Mouse (Mus musculus): ENCODE results near the gene Hcn2.
"Not testable (repeated sequence)": the region's sequence is repeated elsewhere in the genome, so short reads cannot be mapped to it uniquely, and the experiment has no call there.

Gene Hcn2

DNA sequence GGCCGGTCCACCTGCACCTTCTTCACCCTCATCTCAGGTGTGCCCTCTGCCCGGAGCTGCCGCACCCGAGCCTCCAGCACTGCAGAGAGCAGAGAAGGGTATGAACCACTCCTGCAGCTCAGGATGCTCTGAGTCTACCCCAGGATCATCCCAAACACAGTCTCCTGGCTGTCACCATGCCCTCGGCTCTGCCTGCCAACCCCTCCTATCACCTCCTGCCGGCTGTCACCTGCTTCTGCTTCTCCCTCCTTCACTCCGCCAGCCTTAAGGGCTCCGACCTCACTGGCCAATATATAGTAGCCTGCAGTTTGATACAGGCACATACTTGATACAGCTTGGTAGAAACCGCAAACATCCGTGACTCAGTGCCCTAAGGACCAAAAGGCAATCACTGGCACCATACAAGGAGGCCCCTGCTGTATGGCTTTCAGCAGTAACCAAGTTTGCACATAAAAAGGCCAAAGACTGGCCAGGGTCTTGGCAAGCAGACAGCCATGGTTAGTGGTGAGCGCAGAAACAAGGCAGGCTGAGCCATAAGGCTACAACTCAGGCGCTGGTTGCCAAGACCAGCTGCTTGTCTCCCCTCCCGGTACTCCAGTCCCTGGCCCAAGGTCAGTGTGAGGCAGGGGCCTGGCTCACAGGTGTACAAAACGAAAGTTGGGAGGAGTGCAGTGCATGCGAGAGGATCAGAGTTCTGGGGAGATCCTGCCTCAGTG is 27.4 kb downstream of the Hcn2 start:
- DNase-seq (ENCODE audit: low spot score in 2 of 2): no peak

DNA sequence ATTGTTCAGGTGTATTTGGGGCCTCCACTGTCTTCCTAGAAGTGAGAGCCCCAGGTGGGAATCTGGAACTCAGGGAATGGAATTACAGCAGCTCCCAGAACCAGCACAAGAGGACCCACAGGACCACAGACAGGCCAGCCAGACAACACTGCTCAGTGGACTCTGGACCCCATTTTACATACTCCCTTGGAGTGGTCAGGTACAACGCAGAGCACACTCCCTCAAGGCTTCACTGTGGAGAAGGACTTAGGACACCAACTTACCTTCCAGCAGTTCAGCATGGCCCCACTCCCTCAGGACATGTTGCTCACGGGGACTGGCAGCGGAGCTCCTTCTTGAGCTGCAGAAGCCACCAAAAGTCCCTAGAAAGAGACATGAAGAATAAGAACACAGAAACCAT is 29.0 kb downstream of the Hcn2 start:
- no peak for DNase-seq (ENCODE audit: low spot score in 2 of 2)

DNA sequence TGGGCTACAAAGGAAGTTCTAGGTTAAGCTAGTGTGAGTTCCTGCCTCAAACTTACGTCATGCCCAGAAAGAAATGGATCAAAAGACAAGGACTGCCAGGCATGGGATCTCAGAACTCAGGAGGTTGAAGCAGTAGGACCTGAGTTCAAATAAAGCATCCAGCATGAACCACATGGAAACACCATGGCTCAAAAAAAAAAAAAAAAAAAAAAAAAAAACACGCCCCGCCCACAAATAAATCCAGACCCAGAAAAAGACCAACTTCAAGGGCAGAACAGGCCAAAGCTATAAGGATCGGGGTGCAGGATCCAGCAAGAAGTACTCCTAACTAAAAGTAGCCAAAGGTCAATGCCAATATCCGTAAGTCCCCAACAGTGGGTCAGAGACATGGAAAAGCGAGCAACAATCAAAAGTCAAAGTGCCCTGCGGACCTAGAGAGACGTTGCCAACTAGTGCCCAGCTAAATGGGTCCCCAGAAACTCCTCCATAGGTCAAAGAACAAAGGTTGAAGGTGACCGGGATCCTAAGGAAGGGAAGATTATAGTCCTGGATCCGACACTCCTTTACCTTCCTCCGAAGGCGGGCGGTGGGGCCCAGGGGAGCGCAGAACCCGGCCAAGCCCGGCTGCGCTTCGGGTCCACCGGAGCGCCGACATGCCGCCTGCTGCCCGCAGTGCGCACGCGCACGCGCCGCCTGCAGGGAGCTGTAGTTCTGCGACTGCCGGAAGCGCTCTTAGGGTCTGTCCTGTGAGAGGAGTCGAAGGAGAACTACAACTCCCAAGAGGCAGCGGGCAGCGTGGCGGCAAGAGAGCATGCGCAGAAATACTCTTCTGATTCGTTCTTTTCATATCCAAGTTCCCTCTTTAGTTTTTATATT is 29.7 kb downstream of the Hcn2 start, which contains the start of gene Polrmt:
Gene Polrmt, minus strand, starts transcription at position 684 of the 876 bp plus-strand sequence.
- peak; percentile 94 for DNase-seq (ENCODE audit: low spot score in 2 of 2)

DNA sequence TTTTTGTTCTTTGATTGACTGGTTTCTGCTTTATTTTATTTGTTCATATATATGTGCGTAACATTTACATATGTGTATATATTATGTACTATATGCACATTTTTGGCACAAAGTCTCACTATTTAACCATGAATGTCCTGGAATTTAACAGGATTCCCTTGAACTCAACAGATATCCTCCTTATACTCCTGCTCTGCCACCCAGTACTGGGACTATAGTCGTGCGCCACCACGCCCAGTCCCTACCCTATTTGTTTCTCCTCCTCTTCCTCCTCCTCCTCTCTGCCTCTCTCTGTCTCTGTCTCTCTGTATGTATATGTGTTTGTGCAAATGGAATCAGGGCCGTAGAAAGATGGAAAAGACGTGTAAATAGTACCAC is 30.3 kb downstream of the Hcn2 start:
- no peak for DNase-seq (ENCODE audit: low spot score in 2 of 2)

DNA sequence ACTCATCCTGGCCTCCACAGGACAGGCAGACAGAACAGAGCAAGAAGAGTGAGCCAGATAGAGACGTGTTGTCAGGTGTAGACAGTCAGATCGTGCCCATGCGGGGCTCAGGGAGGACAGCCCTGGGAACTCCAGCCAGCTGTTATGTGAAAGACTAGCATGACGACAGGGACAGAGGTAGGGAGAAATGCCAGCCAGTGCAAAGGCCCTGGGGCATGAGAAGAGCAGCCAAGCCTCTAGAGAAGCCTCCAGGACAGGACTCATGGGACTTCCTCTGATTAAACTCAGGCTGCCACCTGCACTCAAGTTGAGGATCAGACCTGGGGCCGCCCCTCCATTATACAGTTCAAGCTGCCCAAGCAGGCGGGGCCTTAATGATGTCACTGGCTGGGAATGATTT is 32.1 kb downstream of the Hcn2 start:
- DNase-seq (ENCODE audit: low spot score in 2 of 2): no peak

DNA sequence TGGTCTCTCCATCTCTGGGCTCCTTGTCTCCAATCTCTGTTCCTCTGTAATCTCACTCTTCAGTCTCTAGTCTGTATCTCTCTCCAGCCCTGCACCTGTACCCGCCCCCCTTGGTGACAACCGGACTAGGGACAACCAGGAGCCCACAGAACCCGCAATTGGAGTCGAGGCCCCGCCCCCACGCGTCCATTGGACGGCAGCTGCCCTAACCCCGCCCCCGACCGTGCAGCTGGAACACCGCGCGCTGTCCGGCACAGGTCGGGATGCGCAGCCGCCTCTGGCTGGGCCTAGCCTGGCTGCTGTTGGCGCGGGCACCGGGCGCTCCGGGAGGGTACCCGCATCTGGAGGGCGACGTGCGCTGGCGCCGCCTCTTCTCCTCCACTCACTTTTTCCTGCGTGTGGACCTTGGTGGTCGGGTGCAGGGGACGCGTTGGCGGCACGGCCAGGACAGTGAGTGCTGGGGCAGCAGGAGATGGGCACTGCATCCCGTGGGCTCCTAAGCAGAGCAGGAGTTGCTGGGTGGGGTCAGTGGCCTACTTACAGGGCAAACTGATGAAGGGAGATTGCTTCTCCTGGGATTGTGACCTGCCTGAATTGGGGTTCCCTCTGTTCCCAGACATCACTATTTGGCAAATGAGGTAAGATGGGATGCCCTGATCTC is 38.6 kb downstream of the Hcn2 start, which contains the start of gene Fgf22:
Gene Fgf22, plus strand, starts transcription at position 221 of the 661 bp plus-strand sequence.
- no peak for DNase-seq (ENCODE audit: low spot score in 2 of 2)

DNA sequence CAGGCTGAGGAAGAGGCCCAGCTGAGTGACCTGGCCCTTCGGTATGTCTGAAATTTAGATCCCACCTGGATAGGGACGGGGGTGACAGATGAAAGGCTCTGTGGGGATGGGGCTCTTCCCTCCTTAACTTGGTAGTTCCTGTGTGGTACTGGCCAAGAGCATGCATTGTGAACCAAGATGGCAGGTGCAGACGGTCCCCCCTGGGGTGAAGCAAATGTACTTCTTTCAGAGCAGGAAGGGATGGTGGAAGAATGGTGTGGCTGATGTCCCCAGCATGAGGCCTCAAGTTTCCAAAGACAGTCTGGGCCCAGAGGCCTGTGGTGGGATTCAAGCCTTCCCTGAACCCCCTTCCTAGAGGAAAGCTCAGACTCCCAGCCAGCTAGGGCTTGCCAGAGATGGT is 39.4 kb downstream of the Hcn2 start:
- DNase-seq (ENCODE audit: low spot score in 2 of 2): no peak

DNA sequence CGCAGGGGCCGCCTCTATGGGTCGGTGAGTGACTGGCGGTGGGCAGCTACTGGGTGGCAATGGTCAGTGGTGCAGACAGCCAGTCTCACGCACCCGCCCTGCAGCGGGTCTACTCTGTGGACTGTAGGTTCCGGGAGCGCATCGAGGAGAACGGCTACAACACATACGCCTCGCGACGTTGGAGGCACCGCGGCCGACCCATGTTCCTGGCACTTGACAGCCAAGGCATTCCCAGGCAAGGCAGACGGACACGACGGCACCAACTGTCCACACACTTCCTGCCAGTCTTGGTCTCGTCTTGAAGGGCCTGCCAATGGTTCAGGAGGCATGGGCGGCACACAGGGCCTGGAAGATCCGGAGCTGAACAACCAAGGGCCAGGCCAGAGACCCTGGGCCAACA is 40.2 kb downstream of the Hcn2 start:
- DNase-seq (ENCODE audit: low spot score in 2 of 2): no peak

DNA sequence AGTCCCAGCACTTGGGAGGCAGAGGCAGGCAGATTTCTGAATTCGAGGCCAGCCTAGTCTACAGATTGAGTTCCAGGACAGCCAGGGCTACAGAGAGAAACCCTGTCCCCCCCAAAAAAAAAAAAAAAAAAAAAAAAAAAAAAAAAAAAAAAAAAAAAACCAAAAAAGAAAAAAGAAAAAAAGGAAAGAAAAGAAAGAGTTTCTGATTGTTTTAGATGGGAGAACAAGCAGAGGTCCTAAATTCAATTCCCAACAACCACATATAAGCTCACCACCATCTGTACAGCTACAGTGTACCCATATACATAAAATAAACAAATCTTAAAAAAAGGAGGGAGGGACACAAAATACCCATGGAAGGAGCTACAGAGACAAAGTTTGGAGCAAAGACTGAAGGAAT is 43.2 kb downstream of the Hcn2 start:
- not testable (repeated sequence) for DNase-seq (ENCODE audit: low spot score in 2 of 2)

DNA sequence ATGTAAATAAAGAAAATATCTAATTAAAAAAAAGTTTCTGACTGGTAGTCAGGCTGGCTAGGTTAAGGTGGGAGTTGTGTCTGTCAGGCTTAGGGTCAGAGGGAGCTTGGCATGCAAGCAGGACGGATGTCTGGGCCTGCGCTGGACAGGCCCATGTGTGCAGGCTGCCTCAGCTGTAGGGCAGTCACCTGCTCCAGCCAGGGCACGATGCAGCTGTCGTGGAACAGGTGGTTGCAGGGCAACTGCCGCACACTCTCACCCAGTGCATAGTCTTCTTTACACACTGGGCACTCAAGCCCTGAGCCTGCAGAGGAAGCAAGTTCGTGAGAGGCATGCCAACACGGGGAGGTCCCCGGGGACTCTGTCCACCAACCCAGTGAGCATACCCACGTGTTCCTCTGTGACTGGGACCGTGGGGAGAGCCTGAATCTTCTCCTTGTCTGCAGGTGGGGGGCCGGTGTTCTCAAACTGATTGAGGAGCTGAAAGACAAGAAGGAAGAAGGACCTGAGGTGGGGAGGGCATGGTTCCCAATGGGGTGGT is 44.2 kb downstream of the Hcn2 start:
- DNase-seq (ENCODE audit: low spot score in 2 of 2): no peak

DNA sequence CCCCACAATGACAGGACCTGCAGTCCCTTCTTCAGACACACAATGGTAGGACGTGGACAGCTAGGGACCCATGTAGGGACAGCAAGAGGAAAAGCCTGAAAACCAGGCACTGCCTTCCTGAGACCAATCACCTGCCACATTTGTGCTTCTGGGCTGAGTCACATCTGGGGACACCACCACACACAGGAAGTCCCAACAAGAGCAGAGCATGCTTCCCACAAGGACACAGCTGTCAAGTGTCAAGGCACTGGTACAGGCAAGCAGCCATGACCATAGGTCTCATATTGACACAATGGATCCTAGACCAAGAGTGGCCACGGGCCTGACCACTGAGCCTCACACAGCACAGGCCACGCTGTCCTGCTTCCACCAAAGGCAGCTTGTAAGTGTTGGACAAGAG is 46.4 kb downstream of the Hcn2 start:
- no peak for DNase-seq (ENCODE audit: low spot score in 2 of 2)

DNA sequence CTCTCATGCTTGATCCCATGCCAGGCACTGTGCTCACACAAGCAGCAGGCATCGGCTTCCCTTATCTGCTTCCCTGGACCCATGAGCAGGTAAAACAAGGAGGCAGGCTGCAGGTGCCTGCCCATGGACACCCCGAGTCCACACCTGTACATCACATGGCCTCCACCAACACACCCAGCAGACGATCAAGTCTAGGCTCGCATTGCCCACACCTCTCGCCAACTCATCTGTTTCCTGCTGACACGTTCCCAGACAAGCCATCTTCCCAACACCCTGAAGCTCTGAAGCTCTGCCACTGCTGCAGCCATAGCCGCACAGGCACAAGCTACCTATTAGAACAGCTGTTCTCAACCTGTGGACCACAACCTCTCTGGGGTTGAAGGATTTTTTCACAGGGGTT is 47.8 kb downstream of the Hcn2 start:
- no peak for DNase-seq (ENCODE audit: low spot score in 2 of 2)

DNA sequence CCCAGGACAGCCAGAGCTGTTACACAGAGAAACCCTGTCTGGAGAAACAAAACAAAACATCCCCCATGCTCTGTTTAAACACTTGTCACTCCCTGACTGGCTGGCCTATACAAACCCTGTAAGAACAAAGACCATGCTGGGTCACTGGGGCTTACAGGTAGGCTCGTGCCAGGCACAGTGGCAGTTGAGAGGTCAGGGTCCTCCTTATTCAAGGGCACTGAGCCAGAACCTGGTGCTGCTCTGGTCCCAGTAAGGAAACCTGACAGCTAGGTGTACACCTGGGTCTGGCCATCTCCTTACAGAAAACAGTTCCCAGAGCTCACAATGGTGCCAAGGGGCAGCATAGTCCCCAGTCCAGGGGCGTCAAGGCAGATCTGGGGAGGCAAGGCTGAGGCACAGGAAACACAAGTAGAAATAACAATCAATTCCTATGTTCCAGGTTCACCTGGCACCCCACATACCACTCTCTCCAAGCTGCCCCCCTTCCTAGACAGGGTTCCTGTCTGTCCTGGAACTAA is 48.9 kb downstream of the Hcn2 start:
- no peak for DNase-seq (ENCODE audit: low spot score in 2 of 2)

DNA sequence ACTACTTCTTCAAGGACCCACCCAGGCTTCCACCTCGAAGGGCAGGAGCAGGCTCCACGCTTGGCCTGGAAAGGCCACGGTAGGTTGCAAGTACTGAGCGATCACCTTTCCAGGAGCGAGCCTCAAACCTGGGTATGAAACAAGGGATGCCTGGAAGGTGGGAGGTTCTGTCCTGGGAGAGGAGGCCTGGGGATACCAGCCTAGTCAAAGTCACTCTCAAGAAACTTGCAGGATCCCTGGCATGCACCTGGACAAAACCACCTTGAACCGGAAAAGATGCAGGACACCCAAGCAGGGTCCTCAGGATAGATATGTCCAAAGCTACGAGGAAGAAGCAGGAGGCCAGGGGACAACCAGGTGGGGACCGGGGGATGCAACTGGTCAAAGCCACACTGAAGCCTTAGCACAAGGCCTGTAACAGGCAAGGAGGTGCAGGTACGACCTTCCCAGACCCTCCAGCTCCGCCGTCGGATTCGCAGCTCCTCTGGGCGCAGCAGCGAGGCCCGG is 49.6 kb downstream of the Hcn2 start:
- DNase-seq (ENCODE audit: low spot score in 2 of 2): no peak

DNA sequence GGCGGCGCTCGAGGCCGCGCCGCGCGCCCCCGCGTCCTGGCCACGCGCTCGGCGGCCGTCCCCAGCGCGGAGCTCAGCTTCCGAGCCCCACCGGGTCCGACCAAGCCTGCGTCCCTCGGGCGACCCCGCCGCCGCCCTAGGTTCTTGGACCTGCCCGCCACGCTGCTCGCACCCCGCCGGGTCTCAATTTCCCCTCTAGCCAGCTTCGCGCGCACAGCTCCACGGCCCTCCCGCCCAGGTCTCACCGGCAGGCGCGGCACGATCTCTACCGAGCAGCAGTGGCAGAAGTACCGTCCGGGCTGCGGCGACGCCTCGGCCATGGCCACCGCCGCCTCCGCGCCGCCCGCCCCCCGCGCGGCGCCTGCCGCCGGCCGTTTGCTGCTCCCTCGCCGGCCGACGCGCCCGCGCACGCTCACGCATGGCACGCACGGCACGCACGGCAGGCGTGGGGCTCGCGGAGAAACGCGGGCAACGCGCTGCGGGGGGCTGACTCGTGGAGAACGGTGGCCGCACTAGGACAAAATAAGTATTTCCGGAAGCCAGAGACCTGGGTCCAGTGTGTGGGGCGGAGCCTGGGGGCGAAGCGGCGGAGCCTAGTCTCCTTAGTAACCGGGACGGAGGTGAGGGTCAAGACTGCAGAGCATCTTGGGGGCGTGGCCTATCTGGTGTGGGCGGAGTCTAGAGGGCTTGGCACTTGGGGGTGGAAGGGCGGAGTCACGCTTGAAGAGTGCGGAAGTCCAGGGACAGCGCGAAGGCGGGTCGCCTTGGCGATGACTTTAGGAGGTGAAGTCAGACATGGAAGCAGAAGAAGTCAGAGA is 50.3 kb downstream of the Hcn2 start, which contains the start of gene Rnf126:
Gene Rnf126, minus strand, starts transcription at position 445 of the 818 bp plus-strand sequence.
- DNase-seq (ENCODE audit: low spot score in 2 of 2): peak; percentile 96 to 98

DNA sequence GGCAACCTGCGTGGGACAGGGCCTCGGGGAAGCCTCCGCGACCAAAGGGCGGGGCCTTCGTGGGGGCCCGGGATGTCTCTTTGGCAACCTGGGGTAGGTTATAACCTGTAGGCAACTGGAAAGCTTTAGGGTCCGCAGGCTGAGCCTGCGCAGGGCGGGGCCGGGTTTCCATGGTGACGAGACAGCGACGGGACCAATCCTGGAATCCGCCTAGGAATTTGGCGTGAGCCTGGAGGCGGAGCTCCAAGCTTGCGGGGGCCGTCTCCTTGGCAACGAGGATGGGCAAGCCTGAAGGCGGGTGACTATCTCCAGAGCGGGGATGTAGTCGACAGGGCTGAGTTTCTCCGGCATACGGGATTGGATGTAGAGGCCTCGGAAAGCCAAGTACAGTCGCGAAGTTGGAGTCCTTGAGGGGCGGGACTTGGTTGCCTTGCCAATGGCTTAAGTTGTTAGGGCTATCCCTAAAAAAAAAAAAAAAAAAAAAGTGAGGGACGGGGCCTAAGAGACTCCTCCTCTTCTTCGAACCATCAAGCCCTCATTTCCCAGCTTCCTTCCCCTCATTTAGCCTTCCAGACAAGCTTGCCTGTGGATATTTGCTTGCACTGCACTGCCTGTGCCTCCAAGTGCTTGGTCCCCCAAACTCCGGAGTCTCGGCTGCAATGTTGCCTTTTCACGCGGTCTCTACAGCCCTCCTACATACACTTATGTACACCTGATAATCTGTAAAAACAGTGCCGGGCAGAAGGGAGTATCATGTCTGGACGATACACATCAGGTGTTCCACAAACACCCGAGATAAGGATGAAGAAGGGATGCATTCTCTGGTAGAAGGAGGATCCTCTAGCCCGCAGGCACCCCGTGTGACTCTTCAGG is 51.2 kb downstream of the Hcn2 start:
- peak; percentile 63 to 70 for DNase-seq (ENCODE audit: low spot score in 2 of 2)

DNA sequence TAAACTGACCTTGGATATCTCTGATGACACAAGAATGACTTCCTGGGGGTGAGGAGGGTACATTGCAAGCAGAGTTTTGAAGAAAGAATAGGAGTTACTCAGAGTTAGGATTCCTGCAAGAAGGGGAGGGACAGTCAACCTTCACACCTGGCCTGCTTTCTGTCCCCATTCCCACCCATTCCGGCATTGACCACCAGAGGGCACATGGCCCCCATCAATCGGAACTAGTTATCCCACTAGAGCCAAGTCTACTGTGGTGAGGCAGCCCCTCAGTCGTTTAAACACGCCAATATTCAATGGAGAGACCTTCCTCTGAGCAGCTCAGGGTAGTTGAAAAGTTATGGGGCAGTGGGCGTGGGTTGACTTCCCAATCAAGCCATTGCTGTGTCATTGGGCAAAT is 52.0 kb downstream of the Hcn2 start:
- DNase-seq (ENCODE audit: low spot score in 2 of 2): peak; percentile 68 to 78

DNA sequence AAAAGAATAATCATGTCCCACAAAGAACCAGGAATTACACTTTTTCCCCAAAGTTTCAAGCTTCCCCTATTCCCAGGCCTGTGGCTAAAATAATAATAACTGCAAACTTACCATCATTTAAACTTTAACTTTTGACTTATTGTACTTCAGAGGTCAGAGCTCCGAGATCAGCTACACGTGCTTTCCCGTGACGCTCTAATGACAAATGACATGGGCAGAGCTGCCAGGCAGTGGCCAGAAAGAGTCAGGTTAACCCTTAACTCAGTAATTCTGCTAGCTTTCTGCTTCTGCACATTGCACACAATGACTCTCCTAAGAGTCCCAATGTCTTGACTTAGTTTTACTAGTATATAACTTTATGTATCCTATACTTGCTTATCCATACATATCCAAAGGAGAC is 52.9 kb downstream of the Hcn2 start:
- DNase-seq (ENCODE audit: low spot score in 2 of 2): no peak

DNA sequence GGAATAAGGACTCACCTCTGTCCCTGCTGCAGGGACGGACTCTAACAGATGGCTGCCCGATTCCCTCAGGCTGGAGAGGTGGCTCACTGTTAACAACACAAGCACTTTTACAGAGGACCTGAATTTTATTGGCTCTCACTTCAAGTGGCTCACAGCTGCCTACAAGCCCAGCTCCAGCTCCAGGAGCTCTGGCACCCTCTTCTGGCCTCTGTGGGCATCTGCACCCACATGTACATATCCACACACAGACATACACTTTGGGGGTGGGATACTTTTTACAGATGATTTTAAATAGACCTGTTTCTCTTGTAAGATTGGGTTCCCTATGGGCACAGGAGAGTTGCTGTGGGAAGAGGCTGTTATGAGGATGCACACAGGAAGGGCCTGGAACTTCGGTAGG is 55.9 kb downstream of the Hcn2 start:
- DNase-seq (ENCODE audit: low spot score in 2 of 2): no peak

DNA sequence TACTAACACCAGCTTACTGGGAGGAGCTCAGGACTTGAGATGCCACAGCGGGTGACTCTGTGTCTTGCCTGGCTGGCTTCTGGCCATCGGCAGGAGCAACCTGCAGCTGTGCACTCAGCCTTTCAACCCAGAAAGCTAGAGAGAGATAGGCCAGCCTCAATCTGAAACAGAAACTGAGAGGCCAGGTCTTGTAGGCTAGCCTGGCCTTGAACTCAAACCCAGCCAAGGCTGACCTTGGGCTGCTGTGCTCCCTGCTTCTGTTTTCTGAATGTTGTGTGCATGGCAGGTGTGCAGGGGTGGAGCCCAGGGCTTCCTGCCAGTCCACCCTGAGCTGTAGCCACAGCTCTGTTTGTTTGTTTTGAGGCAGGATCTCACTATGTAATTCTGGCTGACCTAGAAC is 56.8 kb downstream of the Hcn2 start:
- DNase-seq (ENCODE audit: low spot score in 2 of 2): no peak

Measured in thymus, postnatal 10 days (tissue).